Mouse (Mus musculus): ENCODE data around the gene Npas3. TPM values are rescaled to one million over a fixed set of nuclear protein-coding genes. Genes with fewer than 3 reads are reported as not detected.

The Npas3 gene
- polyA plus RNA-seq, 1 experiment = not detected

DNA sequence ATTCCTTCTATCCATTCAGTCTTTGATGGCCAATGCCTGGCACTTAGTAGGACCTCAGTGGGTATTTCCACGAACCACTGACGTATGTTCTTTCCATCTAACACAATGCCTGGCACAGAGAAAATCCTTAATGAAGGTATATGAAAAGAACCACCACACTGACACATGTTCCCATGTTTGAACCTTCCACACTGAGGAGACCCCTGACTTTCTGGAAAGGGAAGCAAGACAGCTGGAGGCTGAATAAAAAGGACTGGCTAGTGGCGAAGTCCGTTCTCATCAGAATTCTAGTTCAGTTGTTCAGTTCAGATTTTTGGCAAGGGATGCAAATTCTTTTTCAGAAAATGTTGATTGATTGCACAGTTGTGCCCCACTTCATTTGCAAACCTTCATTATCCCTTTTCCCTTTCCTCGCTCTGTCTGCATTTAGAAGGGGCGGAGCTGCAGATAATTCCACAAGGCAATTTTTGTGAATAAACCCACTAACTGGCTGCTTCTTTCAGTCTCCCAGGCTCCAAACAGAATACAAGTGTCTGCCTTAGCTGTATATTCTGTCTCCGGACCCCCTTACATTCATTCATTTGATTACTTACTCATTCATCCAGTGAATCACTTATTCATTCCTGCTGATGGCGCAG is 381.1 kb downstream of the Npas3 start:
- no peaks in the 10 kb centered on the region for H3K27me3 ChIP-seq (ENCODE audit: control insufficient read depth)
- no peaks in the 10 kb centered on the region for H3K36me3 ChIP-seq (ENCODE audit: control insufficient read depth)
- no peak overlapping the region for H3K4me3 ChIP-seq (replicated peaks)
- H3K9me3 ChIP-seq (ENCODE audit: control insufficient read depth, low read length) = no peaks in the 10 kb centered on the region
- no peaks in the 10 kb centered on the region for H3K4me1 ChIP-seq (ENCODE audit: control insufficient read depth)
- TF ChIP-seq TAL1 (IDR thresholded peaks at IDR 0.05; ENCODE audit: low read length) (no peak), GATA1 (IDR thresholded peaks at IDR 0.05; ENCODE audit: low read length) (no peak)

DNA sequence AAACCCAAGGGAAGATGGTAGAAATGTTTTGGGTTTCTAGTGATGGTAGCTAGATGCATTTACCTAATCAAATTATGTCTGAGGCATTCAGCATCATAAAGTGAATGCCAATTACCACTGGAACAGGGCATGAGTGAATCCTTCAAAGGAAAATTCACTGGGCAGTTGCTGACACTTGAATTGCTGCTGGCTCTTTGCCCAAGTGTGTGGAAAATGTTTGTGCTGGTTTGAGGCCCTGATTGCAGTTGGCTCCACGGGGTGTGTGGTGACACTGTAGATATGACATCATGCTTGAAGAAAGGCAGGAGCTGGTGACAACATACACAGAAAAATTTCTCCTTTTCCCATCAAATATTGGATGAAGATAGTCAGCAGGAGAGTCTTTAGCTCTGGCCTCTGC is 382.1 kb downstream of the Npas3 start:
- no peaks in the 10 kb centered on the region for H3K36me3 ChIP-seq (ENCODE audit: control insufficient read depth)
- no peak overlapping the region for H3K4me3 ChIP-seq (replicated peaks)
- no peaks in the 10 kb centered on the region for H3K27me3 ChIP-seq (ENCODE audit: control insufficient read depth)
- no peaks in the 10 kb centered on the region for H3K9me3 ChIP-seq (ENCODE audit: control insufficient read depth, low read length)
- TF ChIP-seq TAL1 (IDR thresholded peaks at IDR 0.05; ENCODE audit: low read length) (no peak), GATA1 (IDR thresholded peaks at IDR 0.05; ENCODE audit: low read length) (no peak)
- no peaks in the 10 kb centered on the region for H3K4me1 ChIP-seq (ENCODE audit: control insufficient read depth)

DNA sequence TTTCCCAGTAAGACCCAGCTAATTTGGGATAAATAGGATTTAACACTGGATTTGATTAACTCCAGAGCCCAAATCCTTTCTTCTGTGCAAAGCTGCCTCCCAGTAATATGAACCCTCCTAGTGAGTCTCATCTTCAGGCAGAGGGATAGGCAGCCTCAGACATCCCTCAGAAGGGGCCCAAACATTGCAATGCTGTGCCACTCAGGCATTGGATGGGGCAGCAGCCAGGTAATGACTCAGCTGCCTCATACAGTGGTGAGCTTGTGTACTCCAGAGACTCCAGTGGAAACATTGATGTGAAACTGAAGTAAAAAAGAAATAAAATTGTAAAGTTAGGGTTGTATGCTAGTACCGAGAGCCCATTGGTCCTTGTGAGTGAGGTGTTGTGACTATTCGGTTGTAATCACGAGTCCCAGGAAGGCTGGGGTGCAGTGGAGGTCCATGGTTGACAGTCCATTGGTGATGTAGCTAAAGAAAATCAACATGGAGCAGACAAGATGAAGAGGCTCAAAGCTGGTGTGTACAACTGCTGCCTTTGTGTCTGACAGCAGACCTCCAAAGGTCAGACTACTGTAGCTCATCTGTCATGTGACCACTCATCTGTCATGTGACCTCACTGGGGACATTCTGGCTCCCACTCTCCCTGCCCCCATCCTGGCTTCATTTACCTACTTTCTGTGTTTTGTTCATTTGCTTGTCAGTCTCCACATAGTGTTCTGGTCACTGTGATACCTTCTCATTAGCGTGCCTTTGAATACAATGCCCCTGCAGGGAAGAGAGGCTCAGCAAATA is 383.0 kb downstream of the Npas3 start:
- Histone ChIP-seq H3K4me3 (replicated peaks) (no peak overlapping the region), H3K36me3 (ENCODE audit: control insufficient read depth) (no peaks in the 10 kb centered on the region), H3K9me3 (ENCODE audit: control insufficient read depth, low read length) (no peaks in the 10 kb centered on the region), H3K4me1 (ENCODE audit: control insufficient read depth) (no peaks in the 10 kb centered on the region), H3K27me3 (ENCODE audit: control insufficient read depth) (no peaks in the 10 kb centered on the region)
- TF ChIP-seq GATA1 (IDR thresholded peaks at IDR 0.05; ENCODE audit: low read length) = no peak
- no peak for TF ChIP-seq TAL1 (IDR thresholded peaks at IDR 0.05; ENCODE audit: low read length)

DNA sequence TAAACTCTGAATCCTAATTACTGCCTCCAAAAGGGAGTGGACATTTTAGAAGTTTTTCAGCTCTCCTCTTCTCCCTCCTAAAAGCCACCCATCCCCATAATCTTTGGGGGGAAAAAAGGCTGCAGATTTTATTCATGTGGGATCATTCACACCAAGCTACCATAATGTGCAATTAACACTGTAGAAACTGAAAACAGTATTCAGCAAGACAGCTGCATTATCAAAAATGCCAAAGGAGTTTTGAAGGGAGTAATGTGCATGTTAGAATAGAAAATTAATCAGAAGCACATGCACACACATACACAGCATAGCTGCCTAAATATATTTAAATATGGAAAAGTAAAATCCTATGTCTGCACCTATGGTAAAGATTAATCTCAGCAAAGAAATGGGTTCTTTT is 390.1 kb downstream of the Npas3 start:
- H3K9me3 ChIP-seq (ENCODE audit: control insufficient read depth, low read length) = no peaks in the 10 kb centered on the region
- no peaks in the 10 kb centered on the region for H3K4me1 ChIP-seq (ENCODE audit: control insufficient read depth)
- TF ChIP-seq TAL1 (IDR thresholded peaks at IDR 0.05; ENCODE audit: low read length) (no peak), GATA1 (IDR thresholded peaks at IDR 0.05; ENCODE audit: low read length) (no peak)
- no peak overlapping the region for H3K4me3 ChIP-seq (replicated peaks)
- H3K27me3 ChIP-seq (ENCODE audit: control insufficient read depth) = no peaks in the 10 kb centered on the region
- no peaks in the 10 kb centered on the region for H3K36me3 ChIP-seq (ENCODE audit: control insufficient read depth)

DNA sequence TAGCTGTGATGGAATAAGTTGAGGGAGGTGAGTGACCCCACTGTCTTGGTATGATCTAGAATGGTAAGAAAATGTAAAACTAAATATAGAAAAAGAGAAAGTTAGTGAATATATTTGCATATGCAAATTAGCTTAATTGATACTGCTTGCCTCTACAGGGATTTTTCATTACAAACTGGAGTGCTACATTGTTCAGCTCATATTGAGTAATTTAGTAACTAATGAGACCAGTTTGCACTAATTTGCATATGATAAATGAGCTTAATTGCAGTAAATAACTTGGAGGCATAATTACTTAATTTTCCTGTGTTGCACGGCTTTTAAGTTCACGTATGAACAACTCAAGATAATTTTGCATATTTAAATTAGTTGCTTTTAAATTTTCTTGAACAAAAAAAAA is 398.8 kb downstream of the Npas3 start:
- Histone ChIP-seq H3K4me3 (replicated peaks) (no peak overlapping the region), H3K4me1 (ENCODE audit: control insufficient read depth) (no peaks in the 10 kb centered on the region), H3K27me3 (ENCODE audit: control insufficient read depth) (no peaks in the 10 kb centered on the region), H3K36me3 (ENCODE audit: control insufficient read depth) (no peaks in the 10 kb centered on the region), H3K9me3 (ENCODE audit: control insufficient read depth, low read length) (no peaks in the 10 kb centered on the region)
- TF ChIP-seq GATA1 (IDR thresholded peaks at IDR 0.05; ENCODE audit: low read length) (no peak), TAL1 (IDR thresholded peaks at IDR 0.05; ENCODE audit: low read length) (no peak)

DNA sequence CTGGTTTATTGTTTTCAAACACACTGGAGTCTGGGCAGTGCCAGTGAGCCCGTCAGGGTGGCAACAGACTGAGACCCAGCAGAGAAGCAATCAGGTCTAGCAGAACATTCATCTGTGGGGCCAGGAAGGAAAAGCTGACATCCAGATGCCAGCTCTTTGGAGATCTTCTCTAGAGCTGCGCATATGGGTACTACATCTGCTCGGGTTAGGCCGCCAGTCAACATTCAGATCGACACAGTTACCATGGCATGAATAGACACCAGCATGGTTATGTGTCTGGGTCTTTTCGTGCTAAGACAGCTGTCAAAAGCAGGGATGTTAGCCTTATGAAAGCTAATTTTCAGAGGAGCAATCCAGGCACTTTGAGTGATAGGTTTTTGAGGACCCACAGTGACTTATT is 407.8 kb downstream of the Npas3 start:
- no peaks in the 10 kb centered on the region for H3K9me3 ChIP-seq (ENCODE audit: control insufficient read depth, low read length)
- no peaks in the 10 kb centered on the region for H3K27me3 ChIP-seq (ENCODE audit: control insufficient read depth)
- no peak for TF ChIP-seq TAL1 (IDR thresholded peaks at IDR 0.05; ENCODE audit: low read length)
- TF ChIP-seq GATA1 (IDR thresholded peaks at IDR 0.05; ENCODE audit: low read length) = no peak
- H3K4me3 ChIP-seq (replicated peaks) = no peak overlapping the region
- no peaks in the 10 kb centered on the region for H3K4me1 ChIP-seq (ENCODE audit: control insufficient read depth)
- no peaks in the 10 kb centered on the region for H3K36me3 ChIP-seq (ENCODE audit: control insufficient read depth)

DNA sequence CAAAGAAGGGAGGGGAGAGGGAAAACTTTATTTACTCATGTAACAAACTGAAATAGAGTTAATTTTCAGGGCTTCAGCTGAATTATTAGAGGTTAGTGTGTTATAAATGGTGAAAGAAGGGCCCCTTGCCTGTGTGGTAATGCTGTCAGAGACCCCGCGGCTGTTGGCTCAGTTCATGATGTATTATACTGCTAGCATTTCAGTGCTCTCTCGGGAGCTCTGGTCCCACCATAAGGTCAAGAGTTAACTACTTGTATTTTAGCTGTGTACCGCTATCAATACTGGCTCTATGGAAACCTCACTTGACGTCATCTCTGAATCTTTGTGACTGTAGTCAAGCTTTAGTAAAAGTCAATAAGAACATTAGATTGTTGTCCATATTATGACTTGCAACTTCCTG is 415.6 kb downstream of the Npas3 start:
- Histone ChIP-seq H3K36me3 (ENCODE audit: control insufficient read depth) (no peaks in the 10 kb centered on the region), H3K4me1 (ENCODE audit: control insufficient read depth) (no peaks in the 10 kb centered on the region), H3K9me3 (ENCODE audit: control insufficient read depth, low read length) (no peaks in the 10 kb centered on the region), H3K27me3 (ENCODE audit: control insufficient read depth) (no peaks in the 10 kb centered on the region), H3K4me3 (replicated peaks) (no peak overlapping the region)
- no peak for TF ChIP-seq GATA1 (IDR thresholded peaks at IDR 0.05; ENCODE audit: low read length)
- no peak for TF ChIP-seq TAL1 (IDR thresholded peaks at IDR 0.05; ENCODE audit: low read length)

DNA sequence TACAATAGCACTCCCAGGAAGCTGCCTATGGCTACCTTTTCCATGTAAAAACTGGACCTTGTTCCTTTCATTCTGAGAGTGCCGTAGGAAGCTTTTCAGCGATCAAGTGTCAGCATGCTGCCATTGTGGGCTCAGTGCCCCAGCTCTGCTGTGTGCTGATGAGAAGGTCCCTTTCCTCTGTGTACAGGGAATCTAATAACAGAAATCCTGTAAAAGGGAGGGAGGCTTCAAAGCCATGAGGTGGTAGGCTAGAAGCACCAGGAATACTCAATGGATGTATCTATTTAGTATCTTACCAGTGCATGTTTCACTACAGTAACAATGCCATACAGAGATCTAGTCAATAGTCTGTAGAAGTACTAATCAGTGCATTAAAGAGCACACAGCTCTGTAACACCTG is 423.4 kb downstream of the Npas3 start:
- no peaks in the 10 kb centered on the region for H3K9me3 ChIP-seq (ENCODE audit: control insufficient read depth, low read length)
- TF ChIP-seq GATA1 (IDR thresholded peaks at IDR 0.05; ENCODE audit: low read length) (no peak), TAL1 (IDR thresholded peaks at IDR 0.05; ENCODE audit: low read length) (no peak)
- no peak overlapping the region for H3K4me3 ChIP-seq (replicated peaks)
- no peaks in the 10 kb centered on the region for H3K4me1 ChIP-seq (ENCODE audit: control insufficient read depth)
- no peaks in the 10 kb centered on the region for H3K36me3 ChIP-seq (ENCODE audit: control insufficient read depth)
- H3K27me3 ChIP-seq (ENCODE audit: control insufficient read depth) = no peaks in the 10 kb centered on the region

DNA sequence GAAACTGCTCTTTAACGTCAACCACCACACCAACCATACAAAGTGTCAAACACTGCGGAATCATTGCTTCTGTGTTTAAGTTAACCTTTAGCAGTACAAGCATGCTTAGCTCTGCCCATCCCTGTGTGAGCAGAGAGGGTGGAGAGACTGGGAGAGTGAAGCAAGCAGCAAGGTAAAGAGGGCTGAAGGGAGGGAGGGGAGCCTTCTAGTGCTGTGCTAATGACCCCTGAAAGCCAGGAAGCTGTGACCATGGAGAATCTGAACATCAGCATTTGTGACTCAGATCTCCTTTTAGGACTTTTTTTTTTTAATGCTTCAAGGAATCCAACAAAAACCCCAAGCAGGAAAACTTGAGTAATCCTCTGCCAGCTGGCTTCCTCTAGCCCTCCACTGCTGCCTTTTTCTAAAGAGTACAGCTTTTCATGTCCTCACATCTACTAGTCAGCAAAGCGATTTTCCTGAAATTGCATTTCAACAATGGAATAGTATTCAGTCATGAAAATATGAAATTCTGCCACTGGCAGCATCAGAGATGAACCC is 428.7 kb downstream of the Npas3 start:
- Histone ChIP-seq H3K4me1 (ENCODE audit: control insufficient read depth) (no peaks in the 10 kb centered on the region), H3K27me3 (ENCODE audit: control insufficient read depth) (no peaks in the 10 kb centered on the region), H3K4me3 (replicated peaks) (no peak overlapping the region), H3K36me3 (ENCODE audit: control insufficient read depth) (no peaks in the 10 kb centered on the region), H3K9me3 (ENCODE audit: control insufficient read depth, low read length) (no peaks in the 10 kb centered on the region)
- TF ChIP-seq TAL1 (IDR thresholded peaks at IDR 0.05; ENCODE audit: low read length) = no peak
- TF ChIP-seq GATA1 (IDR thresholded peaks at IDR 0.05; ENCODE audit: low read length) = no peak
